Mouse (Mus musculus): ENCODE results near the gene Ssbp4. TPM values are rescaled to one million over a fixed set of nuclear protein-coding genes. Genes with fewer than 3 reads are reported as not detected.

Gene Ssbp4
- polyA plus RNA-seq, 1 experiment from 2014 or later: 84.1 TPM

GRCm38 (mm10) chr8:70628986-70629490 lies 20.4 kb upstream of the Ssbp4 start:
- WGBS: 64% methylated on average over 7 of the region's 7 CpGs

GRCm38 (mm10) chr8:70627041-70627440 lies 18.4 kb upstream of the Ssbp4 start:
- H3K36me3 ChIP-seq (replicated peaks): no peaks in the 10 kb centered on the region
- peaks cover 35% of the 10 kb centered on the region for H3K4me1 ChIP-seq
- whole genome bisulfite sequencing: 94% methylated on average over 5 of the region's 5 CpGs
- H3K9me3 ChIP-seq: no peaks in the 10 kb centered on the region
- DNase-seq (ENCODE audit: extremely low spot score, low spot score): no peak
- H3K4me3 ChIP-seq: no peak overlapping the region
- H3K27me3 ChIP-seq (ENCODE audit: poor library complexity, severe bottlenecking): peaks cover 33% of the 10 kb centered on the region
- H3K27ac ChIP-seq: no peak overlapping the region

More at GRCm38 (mm10) chr8:70628986-70629490, 20.4 kb upstream of the Ssbp4 start:
- peaks cover 39% of the 10 kb centered on the region for H3K27me3 ChIP-seq (ENCODE audit: poor library complexity, severe bottlenecking)
- peak overlapping the region; percentile 86; the same call in 1 of the 2 replicates for H3K27ac ChIP-seq
- no peaks in the 10 kb centered on the region for H3K9me3 ChIP-seq
- H3K4me3 ChIP-seq: peak overlapping the region; percentile 61
- no peak for DNase-seq (ENCODE audit: extremely low spot score, low spot score)
- peaks cover 41% of the 10 kb centered on the region for H3K4me1 ChIP-seq
- H3K36me3 ChIP-seq (replicated peaks): no peaks in the 10 kb centered on the region

- WGBS: 23% methylated on average over 5 of the region's 5 CpGs
- Histone ChIP-seq H3K9me3 (no peaks in the 10 kb centered on the region), H3K27ac (no peak overlapping the region; the same call in 1 of the 2 replicates), H3K4me1 (peaks cover 26% of the 10 kb centered on the region), H3K27me3 (ENCODE audit: poor library complexity, severe bottlenecking) (peaks cover 35% of the 10 kb centered on the region), H3K4me3 (no peak overlapping the region), H3K36me3 (replicated peaks) (no peaks in the 10 kb centered on the region)
- peak; percentile 48 for DNase-seq (ENCODE audit: extremely low spot score, low spot score)
Observed at GRCm38 (mm10) chr8:70625104-70625503, 16.4 kb upstream of the Ssbp4 start.

- Histone ChIP-seq H3K4me3 (no peak overlapping the region), H3K27me3 (ENCODE audit: poor library complexity, severe bottlenecking) (peaks cover 34% of the 10 kb centered on the region), H3K27ac (no peak overlapping the region), H3K9me3 (no peaks in the 10 kb centered on the region), H3K36me3 (replicated peaks) (no peaks in the 10 kb centered on the region), H3K4me1 (peaks cover 32% of the 10 kb centered on the region)
- DNase-seq (ENCODE audit: extremely low spot score, low spot score): no peak
- 70% methylated on average over 3 of the region's 3 CpGs for WGBS
Observed at GRCm38 (mm10) chr8:70622220-70622619, 13.5 kb upstream of the Ssbp4 start.

- no peaks in the 10 kb centered on the region for H3K36me3 ChIP-seq (replicated peaks)
- H3K4me1 ChIP-seq: peaks cover 32% of the 10 kb centered on the region
- H3K27ac ChIP-seq: peak overlapping the region; percentile 67
- H3K9me3 ChIP-seq: no peaks in the 10 kb centered on the region
- peak overlapping the region; percentile 6; the same call in 1 of the 2 replicates for H3K4me3 ChIP-seq
- H3K27me3 ChIP-seq (ENCODE audit: poor library complexity, severe bottlenecking): peaks cover 38% of the 10 kb centered on the region
- no peak for DNase-seq (ENCODE audit: extremely low spot score, low spot score)
- 36% methylated on average over 9 of the region's 9 CpGs for WGBS
Observed at GRCm38 (mm10) chr8:70618888-70619334, 10.2 kb upstream of the Ssbp4 start.

GRCm38 (mm10) chr8:70617985-70618384 lies 9.3 kb upstream of the Ssbp4 start:
- Histone ChIP-seq H3K27me3 (ENCODE audit: poor library complexity, severe bottlenecking) (peaks cover 37% of the 10 kb centered on the region), H3K27ac (0 out of 2 replicates have a peak overlapping the region, but pooled peaks have one; percentile 67), H3K4me1 (peaks cover 36% of the 10 kb centered on the region), H3K9me3 (no peaks in the 10 kb centered on the region), H3K4me3 (no peak overlapping the region), H3K36me3 (replicated peaks) (no peaks in the 10 kb centered on the region)
- DNase-seq (ENCODE audit: extremely low spot score, low spot score): no peak
- 81% methylated on average over 11 of the region's 11 CpGs for WGBS

GRCm38 (mm10) chr8:70616645-70617044 lies 8.0 kb upstream of the Ssbp4 start:
- H3K27me3 ChIP-seq (ENCODE audit: poor library complexity, severe bottlenecking): peaks cover 26% of the 10 kb centered on the region
- H3K27ac ChIP-seq: no peak overlapping the region
- WGBS: 62% methylated on average over 11 of the region's 11 CpGs
- H3K4me1 ChIP-seq: peaks cover 42% of the 10 kb centered on the region
- no peaks in the 10 kb centered on the region for H3K36me3 ChIP-seq (replicated peaks)
- no peaks in the 10 kb centered on the region for H3K9me3 ChIP-seq
- no peak overlapping the region for H3K4me3 ChIP-seq
- no peak for DNase-seq (ENCODE audit: extremely low spot score, low spot score)

GRCm38 (mm10) chr8:70615894-70616293 lies 7.2 kb upstream of the Ssbp4 start, which contains the start of gene Lrrc25:
Gene Lrrc25 (plus strand): TSS chr8:70616155.
- Histone ChIP-seq H3K4me1 (peaks cover 47% of the 10 kb centered on the region), H3K4me3 (no peak within 1 kb of the TSS), H3K27me3 (ENCODE audit: poor library complexity, severe bottlenecking) (peaks cover 26% of the 10 kb centered on the region), H3K9me3 (no peaks in the 10 kb centered on the region), H3K27ac (no peak within 1 kb of the TSS), H3K36me3 (replicated peaks) (no peaks in the 10 kb centered on the region)
- 85% methylated on average over 3 of the region's 3 CpGs for WGBS
- no peak for DNase-seq (ENCODE audit: extremely low spot score, low spot score)

GRCm38 (mm10) chr8:70615281-70615680 lies 6.6 kb upstream of the Ssbp4 start:
- H3K4me1 ChIP-seq: peaks cover 48% of the 10 kb centered on the region
- WGBS: 89% methylated on average over 8 of the region's 8 CpGs
- no peak for DNase-seq (ENCODE audit: extremely low spot score, low spot score)
- no peak overlapping the region for H3K4me3 ChIP-seq
- peaks cover 23% of the 10 kb centered on the region for H3K27me3 ChIP-seq (ENCODE audit: poor library complexity, severe bottlenecking)
- no peak overlapping the region for H3K27ac ChIP-seq
- no peaks in the 10 kb centered on the region for H3K9me3 ChIP-seq
- H3K36me3 ChIP-seq (replicated peaks): no peaks in the 10 kb centered on the region

- H3K4me3 ChIP-seq: no peak overlapping the region
- H3K9me3 ChIP-seq: no peaks in the 10 kb centered on the region
- peaks cover 56% of the 10 kb centered on the region for H3K4me1 ChIP-seq
- DNase-seq (ENCODE audit: extremely low spot score, low spot score): no peak
- no peaks in the 10 kb centered on the region for H3K36me3 ChIP-seq (replicated peaks)
- H3K27ac ChIP-seq: no peak overlapping the region
- peaks cover 22% of the 10 kb centered on the region for H3K27me3 ChIP-seq (ENCODE audit: poor library complexity, severe bottlenecking)
- WGBS: 84% methylated on average over 5 of the region's 5 CpGs
Observed at GRCm38 (mm10) chr8:70614469-70614868, 5.8 kb upstream of the Ssbp4 start.

- H3K27ac ChIP-seq: no peak overlapping the region
- H3K4me1 ChIP-seq: peaks cover 58% of the 10 kb centered on the region
- H3K4me3 ChIP-seq: no peak overlapping the region
- peaks cover 29% of the 10 kb centered on the region for H3K27me3 ChIP-seq (ENCODE audit: poor library complexity, severe bottlenecking)
- no peak for DNase-seq (ENCODE audit: extremely low spot score, low spot score)
- H3K36me3 ChIP-seq (replicated peaks): no peaks in the 10 kb centered on the region
- 19% methylated on average over 1 of the region's 1 CpGs for WGBS
- no peaks in the 10 kb centered on the region for H3K9me3 ChIP-seq
Observed at GRCm38 (mm10) chr8:70613763-70614162, 5.1 kb upstream of the Ssbp4 start.

- WGBS: under 1% methylated on average over 6 of the region's 6 CpGs
- Histone ChIP-seq H3K9me3 (no peaks in the 10 kb centered on the region), H3K27me3 (ENCODE audit: poor library complexity, severe bottlenecking) (peaks cover 24% of the 10 kb centered on the region), H3K36me3 (replicated peaks) (no peaks in the 10 kb centered on the region), H3K4me3 (peak overlapping the region; percentile 69), H3K27ac (peak overlapping the region; percentile 78), H3K4me1 (peaks cover 60% of the 10 kb centered on the region)
- peak; percentile 88 for DNase-seq (ENCODE audit: extremely low spot score, low spot score)
Observed at GRCm38 (mm10) chr8:70611849-70612248, 3.2 kb upstream of the Ssbp4 start.

GRCm38 (mm10) chr8:70610796-70611771 lies 2.4 kb upstream of the Ssbp4 start:
- Histone ChIP-seq H3K27me3 (ENCODE audit: poor library complexity, severe bottlenecking) (peaks cover 24% of the 10 kb centered on the region), H3K4me3 (peak overlapping the region; percentile 69), H3K36me3 (replicated peaks) (no peaks in the 10 kb centered on the region), H3K27ac (peak overlapping the region; percentile 94), H3K4me1 (peaks cover 66% of the 10 kb centered on the region), H3K9me3 (no peaks in the 10 kb centered on the region)
- WGBS: under 1% methylated on average over 54 of the region's 54 CpGs
- peak; percentile 88 for DNase-seq (ENCODE audit: extremely low spot score, low spot score)
